Mouse (Mus musculus) myocyte (in vitro differentiated cells): Measurements from ENCODE around the gene Grik5.

ENCODE experiments used
- MYOD1 ChIP-seq, 3 experiments: IDR thresholded peaks; one replicate each; pipeline ENCODE4 v1.6.1; 2011; ENCODE audit warnings: control low read depth in 2 of 3, low read depth in 2 of 3, mild to moderate bottlenecking in 2 of 3, moderate library complexity in 1 of 3; ENCODE audit not compliant: insufficient read length in 2 of 3, control insufficient read depth in 1 of 3
- POLR2A ChIP-seq: IDR thresholded peaks from one replicate; pipeline ENCODE4 v1.6.1; 2011; ENCODE audit warnings: low read depth, mild to moderate bottlenecking, control low read depth, moderate library complexity; ENCODE audit not compliant: insufficient read length

GRCm38 (mm10) chr7:25026452-25026851, 45.7 kb downstream of the Grik5 start:
- TF ChIP-seq POLR2A (no peak), MYOD1 (IDR thresholded peaks at IDR 0.05; ENCODE audit: control insufficient read depth in 1 of 3, insufficient read length in 2 of 3, low read depth in 2 of 3) (no peak)
